Mouse (Mus musculus) left cerebral cortex, adult 11 months (tissue): ENCODE measurements around the gene Hmga1b.
A peak's percentile ranks its signal among the peaks of the same experiment; 100 is the strongest.
"Not testable (repeated sequence)": the region's sequence is repeated elsewhere in the genome, so short reads cannot be mapped to it uniquely, and the experiment has no call there.

Source experiments
- DNase-seq: peaks from one replicate; pipeline ENCODE4 v3.0.0; 2022; ENCODE audit warnings: low spot score

Gene Hmga1b

GRCm38 (mm10) chr11:120762672-120763041, at the start of gene Hmga1b:
Gene Hmga1b (plus strand): TSS chr11:120762794.
- DNase-seq = not testable (repeated sequence)

GRCm38 (mm10) chr11:120713580-120714518, 48.7 kb upstream of the Hmga1b start, which contains the start of the genes Cenpx and Lrrc45:
Gene Cenpx (minus strand): TSS chr11:120713738.
Gene Lrrc45 (plus strand): TSS chr11:120713925.
- DNase-seq = peak; percentile 97

GRCm38 (mm10) chr11:120714546-120714945, 48.0 kb upstream of the Hmga1b start:
- DNase-seq = no peak

- no peak for DNase-seq
Measured at GRCm38 (mm10) chr11:120715131-120715530, 47.5 kb upstream of the Hmga1b start.

GRCm38 (mm10) chr11:120719242-120719641, 43.4 kb upstream of the Hmga1b start:
- no peak for DNase-seq

GRCm38 (mm10) chr11:120719841-120720376, 42.7 kb upstream of the Hmga1b start:
- DNase-seq = no peak

- DNase-seq = peak; percentile 71
Measured at GRCm38 (mm10) chr11:120720450-120720849, 42.1 kb upstream of the Hmga1b start.

- no peak for DNase-seq
Measured at GRCm38 (mm10) chr11:120721124-120722066, 41.2 kb upstream of the Hmga1b start, which contains the start of gene Rac3. Gene Rac3 (plus strand): TSS chr11:120721470.

- DNase-seq = no peak
Measured at GRCm38 (mm10) chr11:120722067-120722630, 40.4 kb upstream of the Hmga1b start.

- no peak for DNase-seq
Measured at GRCm38 (mm10) chr11:120722761-120723382, 39.7 kb upstream of the Hmga1b start.

GRCm38 (mm10) chr11:120723509-120723908, 39.1 kb upstream of the Hmga1b start:
- DNase-seq = no peak

GRCm38 (mm10) chr11:120726243-120727168, 36.1 kb upstream of the Hmga1b start:
- DNase-seq = no peak

GRCm38 (mm10) chr11:120727169-120727527, 35.4 kb upstream of the Hmga1b start, which contains the start of gene Dcxr:
Gene Dcxr (minus strand): TSS chr11:120727281.
- DNase-seq = peak; percentile 77

GRCm38 (mm10) chr11:120727564-120727963, 35.0 kb upstream of the Hmga1b start:
- DNase-seq = no peak

- DNase-seq = no peak
Measured at GRCm38 (mm10) chr11:120728530-120729240, 33.9 kb upstream of the Hmga1b start.

GRCm38 (mm10) chr11:120729432-120730050, 33.1 kb upstream of the Hmga1b start:
- not testable (repeated sequence) for DNase-seq

GRCm38 (mm10) chr11:120730331-120730870, 32.2 kb upstream of the Hmga1b start:
- no peak for DNase-seq

- no peak for DNase-seq
Measured at GRCm38 (mm10) chr11:120731395-120731794, 31.2 kb upstream of the Hmga1b start.
